Mouse (Mus musculus) stomach, postnatal 0 days (tissue): ENCODE measurements around the gene Commd2. TPM values are rescaled to one million over a fixed set of nuclear protein-coding genes. Genes with fewer than 3 reads are reported as not detected.

Source experiments
- ATAC-seq: fragments of 200-750 bp; cut with Nextera tagmentation; 2 replicates; pipeline ENCODE4 v1.8.0; 2017; ENCODE audit not compliant: low FRiP score, low TSS enrichment
- DNase-seq: peaks from one replicate; pipeline ENCODE4 v3.0.0-alpha.2; 2016; ENCODE audit warnings: low spot score
- H3K27ac ChIP-seq: fragments of 300-500 bp; sonication (generic); replicated peaks from 2 replicates; pipeline ENCODE4 v1.5.1; 2014; ENCODE audit warnings: mild to moderate bottlenecking, control low read depth
- H3K27me3 ChIP-seq: fragments of 300-500 bp; sonication (generic); 2 replicates; pipeline ENCODE4 v1.6.1; 2014; ENCODE audit warnings: low read length; ENCODE audit not compliant: control insufficient read depth, insufficient read depth
- H3K36me3 ChIP-seq: fragments of 300-500 bp; sonication (generic); 2 replicates; pipeline ENCODE4 v1.6.1; 2014; ENCODE audit warnings: low read length, mixed read lengths; ENCODE audit not compliant: control insufficient read depth, insufficient read depth
- H3K4me1 ChIP-seq: fragments of 300-500 bp; sonication (generic); replicated peaks from 2 replicates; pipeline ENCODE4 v1.6.1; 2014; ENCODE audit warnings: antibody characterized with exemption; ENCODE audit not compliant: control insufficient read depth, insufficient read depth
- H3K4me2 ChIP-seq: fragments of 300-500 bp; sonication (generic); replicated peaks from 2 replicates; pipeline ENCODE4 v1.6.1; 2014; ENCODE audit warnings: low read depth, mild to moderate bottlenecking, control low read depth, moderate library complexity
- H3K4me3 ChIP-seq: fragments of 300-500 bp; sonication (generic); 2 replicates; pipeline ENCODE4 v1.5.1; 2014; ENCODE audit warnings: low read depth, low read length, control low read depth
- H3K9ac ChIP-seq: fragments of 300-500 bp; sonication (generic); 2 replicates; pipeline ENCODE4 v1.6.1; 2014; ENCODE audit warnings: mild to moderate bottlenecking, low read length, control low read depth, mixed read lengths
- H3K9me3 ChIP-seq: fragments of 300-500 bp; sonication (generic); 2 replicates; pipeline ENCODE4 v1.6.1; 2016; ENCODE audit warnings: low read length; ENCODE audit not compliant: control insufficient read depth
- CTCF ChIP-seq: IDR thresholded peaks from 2 replicates; pipeline ENCODE4 v1.5.1; 2016; ENCODE audit warnings: antibody characterized with exemption, low read depth, mild to moderate bottlenecking, moderate library complexity
- EP300 ChIP-seq: optimal IDR thresholded peaks from 2 replicates; pipeline ENCODE3; 2016; ENCODE audit warnings: antibody characterized with exemption
- WGBS: fragments of 180-500 bp; shearing (Covaris S2); extraction: QIAGEN DNeasy Blood & Tissue Kit; methylation state at CpG from one replicate; pipeline ENCODE4 v1.1.7; 2014; 5-methylcytosine and 5-hydroxymethylcytosine counted together
- polyA plus RNA-seq: library from polyadenylated mRNA; unstranded; fragments of >200 nt; fragmentation: Nextera tagmentation; extraction: Ambion mirVana; gene quantifications from 2 replicates; pipeline ENCODE4 v1.2.1, GENCODE M21; 2015

Commd2 gene
- polyA plus RNA-seq, 1 experiment from 2014 or later, result 79.2 TPM

DNA sequence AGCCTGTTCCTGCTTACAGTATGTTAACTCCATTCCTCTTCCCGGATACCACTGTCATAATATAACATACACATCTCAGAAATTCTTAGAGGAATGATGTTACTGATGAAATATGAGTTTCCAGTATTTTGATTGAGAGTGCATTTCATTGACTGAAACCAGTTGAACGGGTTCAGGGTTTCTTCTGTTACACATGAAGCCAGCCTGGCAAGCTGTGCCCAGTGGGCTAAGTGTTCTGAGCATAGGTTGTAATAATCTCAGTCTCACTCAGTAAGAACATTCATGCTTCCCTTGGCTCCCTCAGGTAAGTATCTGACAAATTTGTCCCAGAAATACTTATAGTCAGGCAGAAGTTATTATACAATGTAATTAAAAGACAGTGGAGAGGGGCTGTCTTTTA lies 22.6 kb upstream of the Commd2 start:
- no peak overlapping the region for H3K27ac ChIP-seq
- WGBS, result 60% methylated on average over 2 of the region's 2 CpGs
- H3K36me3 ChIP-seq, result no peaks in the 10 kb centered on the region
- no peak overlapping the region for H3K4me2 ChIP-seq
- no peaks in the 10 kb centered on the region for H3K27me3 ChIP-seq
- H3K9me3 ChIP-seq, result no peaks in the 10 kb centered on the region
- no peak overlapping the region for H3K9ac ChIP-seq
- H3K4me1 ChIP-seq, result no peaks in the 10 kb centered on the region
- no peak for DNase-seq
- TF ChIP-seq CTCF (no peak), EP300 (no peak)
- H3K4me3 ChIP-seq, result no peak overlapping the region
- ATAC-seq, result no peak

GRCm38 (mm10) chr3:57673586-57673985 lies 22.1 kb upstream of the Commd2 start:
- 78% methylated on average over 4 of the region's 4 CpGs for WGBS
- no peaks in the 10 kb centered on the region for H3K36me3 ChIP-seq
- DNase-seq, result no peak
- no peaks in the 10 kb centered on the region for H3K9me3 ChIP-seq
- TF ChIP-seq EP300 (no peak), CTCF (no peak)
- H3K27ac ChIP-seq, result no peak overlapping the region
- ATAC-seq, result no peak
- H3K4me1 ChIP-seq, result no peaks in the 10 kb centered on the region
- H3K9ac ChIP-seq, result no peak overlapping the region
- H3K4me2 ChIP-seq, result no peak overlapping the region
- H3K27me3 ChIP-seq, result no peaks in the 10 kb centered on the region
- H3K4me3 ChIP-seq, result no peak overlapping the region

GRCm38 (mm10) chr3:57667054-57667723 lies 15.7 kb upstream of the Commd2 start:
- Histone ChIP-seq H3K36me3 (no peaks in the 10 kb centered on the region), H3K9ac (no peak overlapping the region), H3K9me3 (no peaks in the 10 kb centered on the region), H3K4me1 (no peaks in the 10 kb centered on the region), H3K4me3 (peak overlapping the region; percentile 29; the same call in 1 of the 2 replicates), H3K27me3 (no peaks in the 10 kb centered on the region), H3K4me2 (peak overlapping the region; percentile 42), H3K27ac (no peak overlapping the region)
- 21% methylated on average over 14 of the region's 14 CpGs for WGBS
- DNase-seq (peak; percentile 77), ATAC-seq (peak; percentile 64; the same call in 1 of the 2 replicates)
- TF ChIP-seq EP300 (no peak), CTCF (peak; percentile 84)

DNA sequence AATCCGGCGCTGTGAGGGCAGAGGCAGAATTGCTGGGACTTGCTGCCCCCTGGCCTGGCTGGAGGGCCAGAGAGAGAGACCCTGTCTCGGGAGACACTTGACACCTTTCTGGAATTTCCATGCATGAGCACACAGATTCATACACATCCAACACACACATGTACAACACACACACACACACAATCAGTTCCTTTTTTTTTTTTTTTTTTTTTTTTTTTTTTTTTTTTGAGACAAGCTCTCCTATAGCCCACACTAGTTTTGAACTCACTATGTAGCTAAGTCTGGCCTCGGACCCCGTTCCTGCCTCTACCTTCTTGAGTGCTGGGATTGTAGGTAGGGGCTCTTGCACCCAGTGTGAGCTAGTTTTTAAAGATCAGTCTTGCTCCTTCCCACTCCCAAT lies 14.4 kb upstream of the Commd2 start:
- H3K9ac ChIP-seq, result no peak overlapping the region
- H3K27ac ChIP-seq, result no peak overlapping the region
- no peak for TF ChIP-seq EP300
- no peak for TF ChIP-seq CTCF
- H3K9me3 ChIP-seq, result no peaks in the 10 kb centered on the region
- DNase-seq, result no peak
- H3K27me3 ChIP-seq, result no peaks in the 10 kb centered on the region
- 80% methylated on average over 5 of the region's 5 CpGs for WGBS
- H3K4me1 ChIP-seq, result no peaks in the 10 kb centered on the region
- no peak overlapping the region for H3K4me3 ChIP-seq
- no peak for ATAC-seq
- no peaks in the 10 kb centered on the region for H3K36me3 ChIP-seq
- H3K4me2 ChIP-seq, result no peak overlapping the region

DNA sequence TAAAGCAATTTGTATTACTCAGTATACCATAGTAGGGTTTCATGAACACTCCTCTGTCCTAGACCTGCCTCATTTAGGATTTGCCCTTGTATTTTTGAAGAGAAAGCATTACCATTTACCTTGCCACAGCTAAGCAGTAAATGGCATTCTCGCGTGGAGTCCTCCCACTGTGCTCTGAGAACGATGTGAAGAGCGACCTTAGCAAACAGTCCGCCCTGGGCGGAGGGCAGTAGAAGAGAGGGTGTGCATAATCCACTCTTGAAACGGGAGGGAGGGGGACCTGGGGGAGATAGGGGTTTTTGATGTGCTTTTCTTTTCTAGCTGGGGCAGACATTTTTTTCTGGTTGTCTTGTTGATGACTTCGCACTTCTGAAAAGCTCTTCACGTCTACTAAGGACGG lies 13.2 kb upstream of the Commd2 start:
- Histone ChIP-seq H3K4me1 (no peaks in the 10 kb centered on the region), H3K4me3 (no peak overlapping the region)

GRCm38 (mm10) chr3:57663731-57664130 lies 12.2 kb upstream of the Commd2 start:
- H3K27me3 ChIP-seq, result no peaks in the 10 kb centered on the region
- WGBS, result 19% methylated on average over 6 of the region's 6 CpGs

More for the DNA sequence above, 13.2 kb upstream of the Commd2 start:
- Histone ChIP-seq H3K27me3 (no peaks in the 10 kb centered on the region), H3K9ac (no peak overlapping the region), H3K9me3 (no peaks in the 10 kb centered on the region), H3K27ac (no peak overlapping the region), H3K36me3 (no peaks in the 10 kb centered on the region), H3K4me2 (no peak overlapping the region)
- TF ChIP-seq CTCF (no peak), EP300 (no peak)
- WGBS, result 60% methylated on average over 10 of the region's 10 CpGs
- ATAC-seq (no peak), DNase-seq (no peak)

More at GRCm38 (mm10) chr3:57663731-57664130, 12.2 kb upstream of the Commd2 start:
- TF ChIP-seq CTCF, result peak; percentile 83
- TF ChIP-seq EP300, result no peak
- Histone ChIP-seq H3K36me3 (no peaks in the 10 kb centered on the region), H3K4me2 (no peak overlapping the region), H3K27ac (no peak overlapping the region), H3K9ac (no peak overlapping the region), H3K4me1 (no peaks in the 10 kb centered on the region), H3K9me3 (no peaks in the 10 kb centered on the region), H3K4me3 (no peak overlapping the region)
- ATAC-seq, result no peak
- peak; percentile 32 for DNase-seq
